Mouse (Mus musculus): ENCODE data around the gene Nedd9. TPM values are rescaled to one million over a fixed set of nuclear protein-coding genes. Genes with fewer than 3 reads are reported as not detected.
A peak's percentile ranks its signal among the peaks of the same experiment; 100 is the strongest.

Nedd9 gene
- polyA plus RNA-seq, 1 experiment from 2014 or later, result 28.5 TPM

DNA sequence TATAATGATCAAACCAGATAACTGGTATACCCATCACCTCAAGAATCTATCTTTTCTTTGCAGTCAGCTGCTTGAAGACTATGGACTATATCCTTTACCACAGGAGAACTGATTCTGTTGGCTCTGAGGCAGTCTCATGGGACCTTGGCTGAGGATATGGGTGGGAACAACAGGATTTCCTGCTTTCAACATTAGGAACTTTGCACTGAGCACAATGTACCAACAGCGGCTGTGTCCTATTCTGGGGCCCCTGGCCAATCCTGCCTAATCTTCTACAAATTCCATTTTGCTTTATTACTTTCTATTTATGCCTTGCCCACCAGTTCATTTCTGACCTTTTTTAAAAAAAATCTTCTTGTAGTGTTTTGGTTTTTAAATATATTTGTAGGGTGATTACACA lies 21.0 kb downstream of the Nedd9 start:
- no peak for ATAC-seq (ENCODE audit: low FRiP score, low read depth)
- Histone ChIP-seq H3K4me1 (peaks cover 9% of the 10 kb centered on the region), H3K4me2 (replicated peaks) (no peak overlapping the region), H3K9me3 (no peaks in the 10 kb centered on the region), H3K27me3 (no peaks in the 10 kb centered on the region), H3K36me3 (no peaks in the 10 kb centered on the region), H3K9ac (no peak overlapping the region), H3K4me3 (no peak overlapping the region), H3K27ac (no peak overlapping the region)
- 96% methylated on average over 1 of the region's 1 CpGs for WGBS

GRCm38 (mm10) chr13:41461418-41461817 lies 25.7 kb downstream of the Nedd9 start:
- H3K27ac ChIP-seq, result no peak overlapping the region
- no peak overlapping the region for H3K9ac ChIP-seq
- H3K4me1 ChIP-seq, result peaks cover 26% of the 10 kb centered on the region
- no peaks in the 10 kb centered on the region for H3K9me3 ChIP-seq
- H3K4me2 ChIP-seq (replicated peaks), result no peak overlapping the region
- no peak overlapping the region for H3K4me3 ChIP-seq
- no peaks in the 10 kb centered on the region for H3K27me3 ChIP-seq
- H3K36me3 ChIP-seq, result no peaks in the 10 kb centered on the region
- WGBS, result 66% methylated on average over 3 of the region's 3 CpGs
- ATAC-seq (ENCODE audit: low FRiP score, low read depth), result no peak

GRCm38 (mm10) chr13:41459683-41460286 lies 27.4 kb downstream of the Nedd9 start:
- Histone ChIP-seq H3K36me3 (no peaks in the 10 kb centered on the region), H3K27ac (no peak overlapping the region), H3K9me3 (no peaks in the 10 kb centered on the region), H3K4me1 (peaks cover 33% of the 10 kb centered on the region), H3K9ac (no peak overlapping the region), H3K27me3 (no peaks in the 10 kb centered on the region), H3K4me3 (no peak overlapping the region), H3K4me2 (replicated peaks) (no peak overlapping the region)
- 87% methylated on average over 3 of the region's 3 CpGs for WGBS
- no peak for ATAC-seq (ENCODE audit: low FRiP score, low read depth)

- Histone ChIP-seq H3K27me3 (no peaks in the 10 kb centered on the region), H3K27ac (no peak overlapping the region), H3K36me3 (no peaks in the 10 kb centered on the region), H3K4me2 (replicated peaks) (no peak overlapping the region), H3K9me3 (no peaks in the 10 kb centered on the region), H3K4me3 (no peak overlapping the region), H3K9ac (no peak overlapping the region), H3K4me1 (peaks cover 38% of the 10 kb centered on the region)
- ATAC-seq (ENCODE audit: low FRiP score, low read depth), result no peak
- WGBS, result 44% methylated on average over 2 of the region's 2 CpGs
These were observed 28.5 kb downstream of the Nedd9 start for GRCm38 (mm10) chr13:41458709-41459108.

GRCm38 (mm10) chr13:41457798-41458390 lies 29.3 kb downstream of the Nedd9 start:
- H3K4me1 ChIP-seq, result peaks cover 42% of the 10 kb centered on the region
- H3K9me3 ChIP-seq, result no peaks in the 10 kb centered on the region
- no peak overlapping the region for H3K4me2 ChIP-seq (replicated peaks)
- no peak overlapping the region for H3K9ac ChIP-seq
- no peak overlapping the region for H3K4me3 ChIP-seq
- ATAC-seq (ENCODE audit: low FRiP score, low read depth), result no peak
- WGBS, result 80% methylated on average over 10 of the region's 10 CpGs
- H3K27ac ChIP-seq, result peak overlapping the region; percentile 23; the same call in 1 of the 2 replicates
- H3K36me3 ChIP-seq, result no peaks in the 10 kb centered on the region
- H3K27me3 ChIP-seq, result no peaks in the 10 kb centered on the region

- H3K9ac ChIP-seq, result no peak overlapping the region
- H3K4me1 ChIP-seq, result peaks cover 42% of the 10 kb centered on the region
- peak overlapping the region; percentile 52; the same call in 1 of the 2 replicates for H3K27ac ChIP-seq
- H3K27me3 ChIP-seq, result no peaks in the 10 kb centered on the region
- no peak overlapping the region for H3K4me3 ChIP-seq
- 62% methylated on average over 7 of the region's 7 CpGs for WGBS
- H3K36me3 ChIP-seq, result no peaks in the 10 kb centered on the region
- H3K9me3 ChIP-seq, result no peaks in the 10 kb centered on the region
- ATAC-seq (ENCODE audit: low FRiP score, low read depth), result no peak
- H3K4me2 ChIP-seq (replicated peaks), result no peak overlapping the region
These were observed 29.9 kb downstream of the Nedd9 start for GRCm38 (mm10) chr13:41457030-41457797.

DNA sequence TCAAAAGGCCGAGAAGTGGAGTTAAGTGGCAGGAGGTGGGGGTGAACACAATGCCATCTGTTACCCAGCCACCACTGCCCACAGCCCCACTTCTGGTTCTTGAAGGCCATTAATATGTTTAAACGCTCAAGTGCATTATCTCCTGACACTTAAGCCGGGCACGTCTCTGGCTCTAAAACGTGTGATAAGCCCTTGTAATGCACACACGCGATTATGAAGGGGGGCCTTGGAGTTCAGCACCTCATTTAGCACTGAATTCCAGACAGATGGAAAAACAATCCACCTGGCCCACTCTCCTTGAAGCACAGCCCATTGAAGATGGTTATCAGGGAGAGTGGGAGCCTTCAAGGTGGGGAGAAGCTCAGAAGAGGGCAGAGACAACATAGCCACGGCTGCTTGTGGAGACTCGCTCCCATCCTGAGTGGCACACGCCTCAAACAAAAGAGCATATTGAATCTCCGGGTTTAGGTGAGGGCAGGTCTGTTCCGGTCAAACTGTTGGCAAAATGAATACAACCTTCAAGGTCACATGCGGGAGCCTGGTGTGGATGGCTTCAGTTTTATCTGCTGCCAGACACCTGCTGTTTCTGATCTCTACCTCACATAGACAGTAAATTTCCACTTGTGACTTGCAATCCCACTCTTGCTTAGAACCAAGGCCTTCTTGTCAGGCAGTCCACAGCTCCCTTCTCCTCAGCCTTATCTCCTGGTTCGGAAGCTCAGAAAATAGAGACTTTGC lies 30.7 kb downstream of the Nedd9 start:
- 58% methylated on average over 14 of the region's 14 CpGs for WGBS
- 0 out of 2 replicates have a peak, but pooled peaks have one; percentile 24 for ATAC-seq (ENCODE audit: low FRiP score, low read depth)
- no peaks in the 10 kb centered on the region for H3K9me3 ChIP-seq

GRCm38 (mm10) chr13:41453227-41454193 lies 33.7 kb downstream of the Nedd9 start:
- ATAC-seq (ENCODE audit: low FRiP score, low read depth), result no peak
- Histone ChIP-seq H3K4me3 (no peak overlapping the region), H3K9ac (no peak overlapping the region), H3K27me3 (no peaks in the 10 kb centered on the region), H3K27ac (no peak overlapping the region), H3K4me2 (replicated peaks) (no peak overlapping the region), H3K36me3 (no peaks in the 10 kb centered on the region), H3K4me1 (peaks cover 46% of the 10 kb centered on the region), H3K9me3 (no peaks in the 10 kb centered on the region)
- WGBS, result 77% methylated on average over 15 of the region's 15 CpGs

More for the DNA sequence above, 30.7 kb downstream of the Nedd9 start:
- no peaks in the 10 kb centered on the region for H3K27me3 ChIP-seq
- H3K4me2 ChIP-seq (replicated peaks), result no peak overlapping the region
- no peak overlapping the region for H3K9ac ChIP-seq
- H3K27ac ChIP-seq, result peak overlapping the region; percentile 52; the same call in 1 of the 2 replicates
- H3K36me3 ChIP-seq, result no peaks in the 10 kb centered on the region
- H3K4me3 ChIP-seq, result no peak overlapping the region
- peaks cover 42% of the 10 kb centered on the region for H3K4me1 ChIP-seq

DNA sequence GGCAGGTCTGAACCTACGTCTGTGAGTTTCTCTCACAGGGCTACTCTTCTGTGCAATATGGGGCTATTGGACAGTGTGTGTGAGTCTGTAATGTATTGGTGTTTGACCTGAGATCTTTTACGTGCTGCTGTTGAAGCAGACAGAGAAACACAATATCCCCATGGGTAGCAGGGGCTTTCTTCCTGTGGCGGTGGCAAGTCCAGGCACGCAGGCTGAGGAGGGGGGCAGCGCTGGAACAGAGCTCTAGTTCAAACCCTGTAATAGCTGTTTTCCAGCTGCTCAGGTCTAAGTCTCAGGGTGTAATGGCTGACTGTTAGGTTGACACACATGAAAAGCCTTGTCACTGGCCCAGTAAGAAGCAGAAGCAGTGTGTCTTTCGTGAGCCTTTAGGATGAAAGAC lies 36.3 kb downstream of the Nedd9 start:
- Histone ChIP-seq H3K36me3 (no peaks in the 10 kb centered on the region), H3K9me3 (no peaks in the 10 kb centered on the region), H3K4me3 (no peak overlapping the region), H3K4me1 (peaks cover 28% of the 10 kb centered on the region), H3K27ac (no peak overlapping the region), H3K27me3 (no peaks in the 10 kb centered on the region), H3K4me2 (replicated peaks) (no peak overlapping the region), H3K9ac (no peak overlapping the region)
- no peak for ATAC-seq (ENCODE audit: low FRiP score, low read depth)
- 39% methylated on average over 6 of the region's 6 CpGs for WGBS

DNA sequence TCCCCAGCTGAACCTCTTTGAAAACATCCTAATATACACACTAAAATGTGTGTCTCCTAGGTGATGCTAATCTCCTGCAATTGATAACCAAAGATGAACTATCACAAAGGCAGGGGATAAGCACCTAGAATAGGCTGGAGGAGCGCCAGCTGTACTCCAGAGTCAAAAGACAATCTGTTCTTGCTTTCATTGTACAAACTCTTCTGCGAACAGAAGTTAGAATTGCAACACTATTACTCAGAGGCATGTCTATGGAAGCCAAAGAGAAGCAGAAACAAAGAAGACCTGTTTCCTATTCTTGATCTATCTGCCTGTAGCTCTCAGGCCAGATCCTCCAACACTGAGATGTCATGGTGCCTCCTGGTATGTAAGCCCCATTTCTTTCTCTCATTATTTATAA lies 38.0 kb downstream of the Nedd9 start:
- Histone ChIP-seq H3K4me2 (replicated peaks) (no peak overlapping the region), H3K27ac (no peak overlapping the region), H3K27me3 (no peaks in the 10 kb centered on the region), H3K4me3 (no peak overlapping the region), H3K9me3 (no peaks in the 10 kb centered on the region), H3K4me1 (peaks cover 27% of the 10 kb centered on the region), H3K36me3 (no peaks in the 10 kb centered on the region), H3K9ac (no peak overlapping the region)
- WGBS, result 91% methylated on average over 2 of the region's 2 CpGs
- no peak for ATAC-seq (ENCODE audit: low FRiP score, low read depth)

DNA sequence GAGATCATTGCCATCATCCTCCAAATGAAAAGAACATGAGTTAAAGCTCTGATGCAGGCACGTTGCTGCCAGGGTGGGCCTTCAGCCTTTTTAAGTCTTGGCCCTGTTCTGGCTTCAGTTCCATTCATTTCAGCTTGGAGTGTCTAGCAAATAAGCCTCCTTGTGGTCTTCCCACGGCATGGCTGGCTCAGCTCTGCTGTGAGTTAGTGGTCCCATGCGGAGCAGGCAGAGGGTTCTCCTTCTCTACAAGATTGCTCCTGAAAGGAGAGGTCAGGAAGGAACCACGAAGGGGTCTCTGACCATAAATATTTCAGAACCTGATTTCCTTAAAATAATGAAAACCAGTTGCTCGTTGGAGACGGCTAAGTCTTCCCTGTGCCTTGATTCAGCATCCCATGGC lies 40.0 kb downstream of the Nedd9 start:
- Histone ChIP-seq H3K27me3 (no peaks in the 10 kb centered on the region), H3K36me3 (no peaks in the 10 kb centered on the region), H3K4me3 (no peak overlapping the region), H3K4me1 (peaks cover 18% of the 10 kb centered on the region), H3K4me2 (replicated peaks) (no peak overlapping the region), H3K9ac (no peak overlapping the region), H3K27ac (no peak overlapping the region), H3K9me3 (no peaks in the 10 kb centered on the region)
- 26% methylated on average over 6 of the region's 6 CpGs for whole genome bisulfite sequencing
- ATAC-seq (ENCODE audit: low FRiP score, low read depth), result peak; percentile 77
